Mouse (Mus musculus) ovary, adult 2 months (tissue): ENCODE measurements around the gene Calcb. TPM values are rescaled to one million over a fixed set of nuclear protein-coding genes. Genes with fewer than 3 reads are reported as not detected.

Source experiments
- polyA plus RNA-seq: library from polyadenylated mRNA; depleted of rRNA; stranded (reverse); fragments of >200 nt; gene quantifications from 2 replicates; pipeline ENCODE4 v1.2.3, GENCODE M21; 2012; rRNA removed

Gene Calcb
- polyA plus RNA-seq, result 1.1 and 2.0 TPM in 2 replicates

GRCm38 (mm10) chr7:114718300-114718699, at the start of gene Calcb:
Gene Calcb, plus strand, starts transcription at chr7:114718643.

GRCm38 (mm10) chr7:114743022-114743780, 24.8 kb downstream of the Calcb start, which contains the start of gene Insc:
Gene Insc, plus strand, starts transcription at chr7:114743694.

Other genes starting within 250 kb of the Calcb start
- gene Cyp2r1, start 155.7 kb upstream of the Calcb start, polyA plus RNA-seq, result 0.53 and 2.6 TPM in 2 replicates
- 1.6 and 2.5 TPM in 2 replicates for gene Calca, start 82.3 kb upstream of the Calcb start, polyA plus RNA-seq
- 4.6 and 5.5 TPM in 2 replicates for gene Insc, start 25.1 kb downstream of the Calcb start, polyA plus RNA-seq